Mouse (Mus musculus) T-helper 17 cell (primary cell): ENCODE data around the gene Tldc1.

ENCODE experiments used
- in situ Hi-C, 2 experiments: fragments of 300-600 bp; cut with MboI, MseI; formaldehyde crosslinking; loops; 1 replicate in 1 of 2; 2 replicates in 1 of 2; pipeline ENCODE4 v1.15.1; 2025; ENCODE audit warnings: high pct_unique_total_duplicates in 2 of 2

Gene Tldc1

DNA sequence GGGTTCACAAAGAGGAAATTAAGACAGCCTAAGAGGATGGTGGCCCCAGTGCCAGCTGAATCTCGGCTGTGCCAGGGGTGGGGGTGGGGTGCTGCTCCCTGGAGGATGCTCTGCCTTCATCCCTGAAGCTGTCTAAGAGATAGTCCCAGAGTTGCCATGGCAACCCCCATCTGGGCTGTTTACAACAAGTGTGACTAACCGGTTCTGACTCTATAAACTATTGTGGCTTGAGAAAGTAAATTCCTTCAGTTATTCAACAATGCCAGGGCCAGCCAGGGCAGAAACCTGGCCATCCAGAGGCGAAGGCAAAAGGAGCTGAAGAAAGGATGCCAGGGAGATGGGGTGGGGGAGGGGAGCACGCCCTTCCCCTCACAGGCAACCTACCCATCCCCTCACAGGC, 23.0 kb upstream of the Tldc1 start:
- in situ Hi-C loops: no loop called here

DNA sequence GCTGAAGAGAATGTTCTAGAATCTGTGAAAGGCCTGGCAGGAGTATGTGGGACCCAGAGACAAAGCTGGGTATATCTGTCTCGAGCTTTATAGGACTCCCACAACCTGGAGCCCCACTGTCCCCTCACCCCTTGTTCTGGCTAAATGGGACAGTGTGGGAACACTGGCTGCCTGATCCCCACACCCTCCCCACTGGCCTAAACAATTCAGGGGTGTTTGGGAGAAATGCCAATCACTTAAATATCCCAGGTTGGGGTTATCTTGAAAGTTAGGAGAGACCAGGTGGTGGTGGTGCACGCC, 20.7 kb upstream of the Tldc1 start:
- in situ Hi-C loops: loop anchor here in 1 of 2 experiments (25.0 kb wide), 1 partner anchor 1788 kb away; the partner anchor contains the start of genes Fbxo31 and Map1lc3b

DNA sequence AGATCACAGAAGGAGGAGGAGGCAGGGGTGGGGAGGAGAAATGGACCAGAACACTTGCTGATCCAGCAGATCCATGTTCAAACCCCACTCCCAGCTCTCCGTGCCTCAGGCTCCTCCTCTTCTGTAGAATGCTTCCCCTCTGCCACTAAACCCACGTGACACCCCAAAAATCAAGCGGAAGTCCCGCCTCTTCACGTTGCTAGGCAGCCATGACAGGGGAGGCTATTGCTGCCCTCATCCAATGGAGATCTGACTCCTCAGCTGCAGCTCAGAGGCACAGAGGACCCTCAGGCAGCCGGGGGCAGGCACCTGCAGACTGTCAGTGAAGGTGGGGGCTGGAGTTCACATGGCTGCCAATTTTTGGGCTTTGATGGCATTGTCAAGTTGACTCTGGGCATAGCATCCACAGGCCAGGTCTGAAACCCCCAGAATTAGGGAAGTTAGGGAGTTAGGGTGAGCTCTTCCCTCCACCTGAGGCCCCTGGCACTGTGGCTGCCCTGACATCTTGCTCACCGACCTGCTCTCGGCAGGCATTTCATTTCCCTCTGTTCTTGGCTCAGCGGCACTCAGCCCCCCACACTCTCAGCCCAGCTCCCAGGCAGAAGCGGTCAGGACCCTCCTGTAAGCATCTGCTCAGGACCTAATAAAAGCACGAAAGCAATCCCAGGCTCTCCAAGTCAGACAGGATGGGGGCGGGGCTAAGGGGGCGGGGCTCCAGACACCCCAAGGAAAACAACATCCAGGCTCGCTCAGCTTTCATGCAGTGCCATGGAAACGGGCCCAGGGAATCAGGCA, 20.2 kb upstream of the Tldc1 start:
- in situ Hi-C loops: loop anchor here in 1 of 2 experiments (25.0 kb wide), 1 partner anchor 1789 kb away; the partner anchor contains the start of genes Fbxo31 and Map1lc3b

DNA sequence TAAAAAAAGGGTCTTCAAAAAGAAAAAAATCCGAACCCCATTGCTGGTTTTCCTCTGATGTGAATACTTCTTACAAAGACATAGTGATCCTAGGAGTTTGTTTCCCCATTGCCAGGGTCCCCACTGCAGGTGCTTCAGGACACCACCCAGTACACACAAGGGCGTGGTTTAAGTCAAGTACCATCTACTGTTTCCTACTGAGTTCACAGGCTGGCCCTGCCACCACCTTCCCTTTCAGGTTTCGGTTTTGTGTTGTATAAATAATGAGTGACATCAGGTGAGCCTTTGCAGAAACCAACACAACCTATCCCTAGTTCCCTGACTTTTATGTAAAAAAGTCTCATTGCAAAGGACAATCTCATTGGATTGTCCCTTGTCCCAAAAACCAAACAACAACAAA, 17.4 kb upstream of the Tldc1 start:
- in situ Hi-C loops: loop anchor here in 1 of 2 experiments (25.0 kb wide), 1 partner anchor 1792 kb away; the partner anchor contains the start of genes Fbxo31 and Map1lc3b

DNA sequence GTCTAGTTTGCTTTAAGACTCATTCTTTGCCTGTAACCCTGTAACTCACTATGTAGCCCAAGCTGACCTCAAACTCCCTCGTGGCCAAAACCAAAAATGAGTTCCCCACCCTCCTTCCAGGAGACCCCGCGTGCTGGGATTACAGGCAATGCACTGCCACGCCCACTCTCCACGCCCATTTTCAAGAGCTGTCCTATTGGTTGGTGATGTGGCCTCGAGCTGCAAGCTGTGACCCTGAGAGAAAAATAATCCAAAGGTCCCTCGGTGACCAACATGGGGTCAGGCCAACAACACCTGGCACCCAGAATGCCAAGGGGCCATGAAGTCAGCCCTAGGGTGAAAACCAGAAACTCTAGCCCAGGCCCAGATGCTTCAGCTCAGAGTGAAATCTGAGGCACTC, 16.5 kb upstream of the Tldc1 start:
- in situ Hi-C loops: loop anchor here in 1 of 2 experiments (25.0 kb wide), 1 partner anchor 1793 kb away; the partner anchor contains the start of genes Fbxo31 and Map1lc3b

DNA sequence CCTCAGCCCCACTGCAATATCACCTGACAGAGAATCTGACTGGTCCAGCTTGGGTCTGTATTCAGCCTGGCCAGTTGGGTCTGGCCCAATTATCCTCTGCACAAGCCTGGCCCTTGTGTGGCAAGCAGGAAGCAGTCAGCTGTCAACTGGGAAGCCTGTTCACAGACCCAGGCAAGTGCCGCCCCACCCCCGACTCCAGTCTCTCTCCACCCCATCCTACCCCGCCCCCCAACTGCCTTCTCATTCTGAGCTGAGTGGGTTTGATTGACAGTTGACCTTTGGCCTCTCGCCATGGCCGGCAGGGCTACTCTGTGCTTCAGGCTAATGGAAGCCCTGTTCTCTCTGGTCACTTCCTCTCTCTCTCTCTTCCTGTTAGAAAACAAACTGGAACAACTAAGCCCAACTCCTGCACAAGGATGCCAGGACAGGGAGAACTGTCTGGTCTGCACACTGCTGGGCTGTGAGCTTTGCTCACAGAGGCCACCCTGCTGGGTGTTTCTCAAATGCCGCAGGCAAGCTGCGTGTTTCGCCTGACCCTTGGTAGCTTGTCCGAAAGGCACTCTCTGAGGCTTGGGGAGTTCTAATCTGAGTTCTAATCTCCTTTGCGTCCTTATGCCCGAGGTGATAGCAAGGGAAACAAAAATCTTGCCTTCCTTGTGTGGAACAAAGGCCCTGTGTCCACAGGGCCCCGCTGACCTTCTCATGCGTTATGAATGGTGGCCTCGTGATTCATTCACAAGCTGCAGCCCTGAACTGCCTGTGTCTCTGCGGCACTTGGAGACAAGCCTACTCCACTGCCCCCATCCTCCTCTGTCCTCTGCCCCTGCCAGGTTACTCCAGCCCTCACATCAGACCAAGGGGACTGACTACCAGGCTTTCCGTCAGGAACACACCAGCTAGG, 13.8 kb upstream of the Tldc1 start:
- in situ Hi-C loops: loop anchor here in 1 of 2 experiments (25.0 kb wide), 1 partner anchor 1795 kb away; the partner anchor contains the start of genes Fbxo31 and Map1lc3b

DNA sequence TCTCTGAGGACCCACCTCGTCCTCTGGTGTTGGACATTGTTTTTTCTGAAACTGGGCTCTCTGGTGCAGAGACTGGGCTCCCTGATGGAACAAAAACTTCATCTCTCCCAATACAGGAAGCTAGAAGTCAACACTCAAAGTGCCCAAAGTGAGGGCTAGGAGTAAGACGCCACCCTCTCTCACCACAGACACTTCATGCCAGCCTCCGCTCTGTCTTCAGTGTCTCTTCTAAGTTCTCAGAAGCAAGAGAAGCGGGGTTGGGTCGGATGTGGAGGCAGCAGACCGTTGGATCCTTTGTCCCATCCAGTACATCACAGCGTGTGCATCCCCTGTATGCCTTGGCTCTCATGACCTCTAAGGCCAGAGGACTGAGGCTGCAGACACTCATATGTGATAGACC, 11.4 kb upstream of the Tldc1 start:
- in situ Hi-C loops: loop anchor here in 1 of 2 experiments (25.0 kb wide), 1 partner anchor 1798 kb away; the partner anchor contains the start of genes Fbxo31 and Map1lc3b

DNA sequence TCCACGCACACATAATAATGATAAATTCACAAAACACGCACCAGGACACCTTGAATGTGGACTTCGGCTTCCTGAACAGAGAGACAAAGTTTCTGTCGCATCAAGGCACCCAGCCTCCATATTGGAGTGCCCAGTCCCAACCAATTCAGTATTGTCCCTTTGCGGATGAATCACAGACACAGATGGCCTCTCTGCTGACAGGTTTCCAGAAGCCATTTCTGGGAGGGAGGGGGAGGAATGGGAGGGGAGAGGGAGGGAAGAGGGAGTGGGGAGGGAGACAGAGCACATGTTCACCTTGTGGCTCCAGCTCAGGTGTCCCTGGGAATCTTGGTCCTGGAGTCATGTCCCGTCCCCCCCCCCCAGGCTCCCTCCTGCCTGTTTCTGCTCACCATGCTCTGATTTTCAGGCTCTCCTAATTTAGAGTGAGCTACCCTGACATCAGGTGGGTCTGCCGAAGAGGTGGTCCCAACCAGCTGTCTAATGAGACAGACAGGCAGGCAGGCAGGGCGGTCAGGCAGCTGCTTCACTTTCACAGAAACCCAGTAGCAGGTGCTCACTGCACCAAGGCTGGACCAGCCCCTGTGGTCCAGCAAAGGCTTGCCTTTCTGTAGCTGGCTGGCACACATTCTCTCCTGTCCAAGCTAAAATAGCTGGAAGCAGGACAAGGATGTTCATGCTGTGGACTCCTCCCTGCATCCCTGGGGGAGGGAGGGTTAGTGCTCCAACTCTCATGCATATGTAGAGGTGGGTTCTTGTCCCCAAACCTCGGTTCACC, 10.6 kb upstream of the Tldc1 start:
- in situ Hi-C loops: loop anchor here in 1 of 2 experiments (25.0 kb wide), 1 partner anchor 1799 kb away; the partner anchor contains the start of genes Fbxo31 and Map1lc3b

GRCm38 (mm10) chr8:119787341-119787740, 9.1 kb upstream of the Tldc1 start:
- in situ Hi-C loops: loop anchor here in 1 of 2 experiments (25.0 kb wide), 1 partner anchor 1800 kb away; the partner anchor contains the start of genes Fbxo31 and Map1lc3b

DNA sequence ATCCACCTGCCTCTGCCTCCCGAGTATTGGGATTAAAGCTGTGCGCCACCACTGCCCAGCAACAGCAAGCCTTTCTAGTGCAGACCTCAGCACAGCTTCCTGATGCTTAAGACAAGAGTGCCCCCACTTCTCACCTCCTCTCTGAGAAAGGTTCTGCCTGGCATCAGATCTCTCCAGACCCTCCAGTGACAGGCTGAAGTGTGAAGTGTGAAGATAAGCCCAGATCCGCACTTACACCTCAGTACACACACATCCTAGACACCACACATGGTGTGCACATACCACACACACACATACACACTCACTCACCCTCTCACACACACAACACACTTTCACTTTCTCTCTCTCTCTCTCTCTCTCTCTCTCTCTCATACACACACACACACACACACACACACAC, 8.7 kb upstream of the Tldc1 start:
- in situ Hi-C loops: loop anchor here in 1 of 2 experiments (25.0 kb wide), 1 partner anchor 1800 kb away; the partner anchor contains the start of genes Fbxo31 and Map1lc3b

GRCm38 (mm10) chr8:119785764-119786405, 7.7 kb upstream of the Tldc1 start:
- in situ Hi-C loops: loop anchor here in 1 of 2 experiments (25.0 kb wide), 1 partner anchor 1801 kb away; the partner anchor contains the start of genes Fbxo31 and Map1lc3b

GRCm38 (mm10) chr8:119784676-119785075, 6.5 kb upstream of the Tldc1 start:
- in situ Hi-C loops: loop anchor here (5.0 to 25.0 kb wide), 2 partner anchors 58 to 1803 kb away; partner anchors contain the start of genes Cotl1 (in 1 of the 2), Fbxo31 (in 1 of the 2) and Map1lc3b (in 1 of the 2)

DNA sequence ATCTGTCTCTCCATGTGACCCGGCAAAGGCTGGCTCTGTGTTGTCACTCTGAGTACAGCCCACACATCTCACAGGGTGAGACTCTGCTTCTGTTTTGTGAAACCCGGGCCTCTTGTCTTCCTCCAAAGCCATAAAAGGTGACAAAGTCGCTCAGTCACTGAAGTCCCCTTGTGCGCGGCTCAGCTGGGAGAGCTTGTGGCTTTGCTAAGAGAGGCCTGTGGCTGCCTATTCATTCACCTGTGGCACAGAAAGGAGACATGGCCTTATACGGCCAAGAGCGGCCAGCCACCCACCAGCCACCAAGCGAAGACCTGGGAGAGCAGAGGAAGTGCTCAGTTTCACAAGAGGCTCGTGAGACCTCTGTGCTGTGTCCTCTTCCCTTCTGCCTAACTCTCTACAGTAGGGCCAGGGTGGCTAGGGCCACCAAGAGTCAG, 5.9 kb upstream of the Tldc1 start:
- in situ Hi-C loops: loop anchor here (5.0 to 25.0 kb wide), 2 partner anchors 58 to 1803 kb away; partner anchors contain the start of genes Cotl1 (in 1 of the 2), Fbxo31 (in 1 of the 2) and Map1lc3b (in 1 of the 2)

GRCm38 (mm10) chr8:119783579-119783978, 5.4 kb upstream of the Tldc1 start:
- in situ Hi-C loops: loop anchor here (5.0 to 25.0 kb wide), 2 partner anchors 59 to 1804 kb away; partner anchors contain the start of genes Cotl1 (in 1 of the 2), Fbxo31 (in 1 of the 2) and Map1lc3b (in 1 of the 2)

GRCm38 (mm10) chr8:119782715-119783114, 4.5 kb upstream of the Tldc1 start:
- in situ Hi-C loops: loop anchor here (5.0 to 25.0 kb wide), 2 partner anchors 60 to 1805 kb away; partner anchors contain the start of genes Cotl1 (in 1 of the 2), Fbxo31 (in 1 of the 2) and Map1lc3b (in 1 of the 2)

GRCm38 (mm10) chr8:119781086-119781840, 3.0 kb upstream of the Tldc1 start:
- in situ Hi-C loops: loop anchor here (5.0 to 25.0 kb wide), 2 partner anchors 61 to 1806 kb away; partner anchors contain the start of genes Cotl1 (in 1 of the 2), Fbxo31 (in 1 of the 2) and Map1lc3b (in 1 of the 2)

DNA sequence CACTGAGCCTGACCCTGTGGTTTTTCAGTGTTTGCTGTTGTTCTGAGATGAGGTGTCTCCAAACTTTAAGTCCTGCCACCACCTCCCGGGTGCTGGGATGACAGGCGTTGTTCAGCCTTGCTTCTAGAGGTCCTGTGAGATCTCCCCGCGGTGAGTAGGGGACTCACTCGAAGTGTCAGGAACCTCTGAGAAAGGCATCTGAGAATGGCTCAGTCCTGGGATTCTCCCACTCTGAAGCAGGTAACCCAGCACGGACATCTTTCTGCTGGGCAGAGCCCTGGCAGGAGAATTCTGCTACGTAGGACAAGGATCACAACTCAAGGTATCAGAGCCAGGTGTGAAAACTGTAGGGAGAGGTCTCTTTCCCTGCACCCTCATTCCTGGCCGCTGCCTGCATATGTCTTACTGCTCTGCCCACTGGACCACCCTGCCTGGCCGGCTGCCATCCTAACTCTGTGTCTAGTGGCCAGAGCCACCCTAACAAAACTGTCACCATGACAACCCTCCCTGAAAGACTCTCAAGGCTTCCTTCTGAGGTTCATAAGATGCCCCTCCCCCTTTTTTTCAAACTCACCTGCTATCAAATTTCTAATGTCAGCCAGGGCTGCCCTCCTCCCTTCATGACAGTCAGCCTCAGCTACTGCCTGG, 2.3 kb upstream of the Tldc1 start:
- in situ Hi-C loops: loop anchor here (5.0 to 25.0 kb wide), 2 partner anchors 62 to 1807 kb away; partner anchors contain the start of genes Cotl1 (in 1 of the 2), Fbxo31 (in 1 of the 2) and Map1lc3b (in 1 of the 2)
